Mouse (Mus musculus) ES-CJ7 (cell line): Measurements from ENCODE around the gene Mboat2.
A peak's percentile ranks its signal among the peaks of the same experiment; 100 is the strongest.

ENCODE experiments used
- DNase-seq: peaks from one replicate; pipeline ENCODE4 v3.0.0; 2011; ENCODE audit warnings: low read depth, low spot score

Mboat2 gene

GRCm38 (mm10) chr12:24947065-24947464, 116.4 kb downstream of the Mboat2 start:
- no peak for DNase-seq

- DNase-seq, result peak; percentile 32
These were observed 117.7 kb downstream of the Mboat2 start for GRCm38 (mm10) chr12:24948344-24948743.

GRCm38 (mm10) chr12:24950376-24951046, 119.8 kb downstream of the Mboat2 start:
- DNase-seq, result peak; percentile 85

GRCm38 (mm10) chr12:24952147-24952546, 121.5 kb downstream of the Mboat2 start:
- DNase-seq, result peak; percentile 60

- no peak for DNase-seq
These were observed 124.5 kb downstream of the Mboat2 start for GRCm38 (mm10) chr12:24955137-24955536.

- DNase-seq, result no peak
These were observed 127.8 kb downstream of the Mboat2 start for GRCm38 (mm10) chr12:24958526-24958925.

- DNase-seq, result no peak
These were observed 131.1 kb downstream of the Mboat2 start for GRCm38 (mm10) chr12:24961821-24962220.

- DNase-seq, result no peak
These were observed 131.8 kb downstream of the Mboat2 start for GRCm38 (mm10) chr12:24962362-24962967.

- DNase-seq, result no peak
These were observed 132.8 kb downstream of the Mboat2 start for GRCm38 (mm10) chr12:24963393-24964022.

GRCm38 (mm10) chr12:24965406-24965805, 134.7 kb downstream of the Mboat2 start:
- no peak for DNase-seq

GRCm38 (mm10) chr12:24966046-24966445, 135.4 kb downstream of the Mboat2 start:
- no peak for DNase-seq

- DNase-seq, result no peak
These were observed 141.0 kb downstream of the Mboat2 start for GRCm38 (mm10) chr12:24971490-24972200.

GRCm38 (mm10) chr12:24972371-24973350, 142.0 kb downstream of the Mboat2 start:
- no peak for DNase-seq

GRCm38 (mm10) chr12:24973586-24973985, 142.9 kb downstream of the Mboat2 start:
- DNase-seq, result no peak

GRCm38 (mm10) chr12:24974446-24975114, 143.9 kb downstream of the Mboat2 start, which contains the start of gene Kidins220:
Gene Kidins220, plus strand, starts transcription at chr12:24974925.
- peak; percentile 94 for DNase-seq

GRCm38 (mm10) chr12:24975115-24975733, 144.5 kb downstream of the Mboat2 start:
- DNase-seq, result peak; percentile 68

- DNase-seq, result no peak
These were observed 154.5 kb downstream of the Mboat2 start for GRCm38 (mm10) chr12:24985226-24985625.

GRCm38 (mm10) chr12:24995350-24995749, 164.7 kb downstream of the Mboat2 start:
- DNase-seq, result no peak

- no peak for DNase-seq
These were observed 174.7 kb downstream of the Mboat2 start for GRCm38 (mm10) chr12:25005350-25005749.

GRCm38 (mm10) chr12:25009957-25010356, 179.3 kb downstream of the Mboat2 start:
- no peak for DNase-seq
